Mouse (Mus musculus) liver, adult 2 months (tissue): ENCODE measurements around the gene Zfp697.

Source experiments
- CTCF ChIP-seq: fragments of 200-500 bp; IDR thresholded peaks from 2 replicates; pipeline ENCODE4 v1.5.1; 2011; ENCODE audit warnings: low read depth, low read length, control low read depth
- POLR2A ChIP-seq: fragments of 200-500 bp; IDR thresholded peaks from 2 replicates; pipeline ENCODE4 v1.6.1; 2011; ENCODE audit warnings: low read length, control low read depth; ENCODE audit not compliant: insufficient read depth; ENCODE audit errors: extremely low read depth

GRCm38 (mm10) chr3:98630152-98630551 lies 247.9 kb downstream of the Zfp697 start, which contains the start of gene Hsd3b5:
- no peak for TF ChIP-seq CTCF
- no peak for TF ChIP-seq POLR2A
